Mouse (Mus musculus) layer of hippocampus, postnatal 14 days (tissue): ENCODE results near the gene Spdye4b. TPM values are rescaled to one million over a fixed set of nuclear protein-coding genes. Genes with fewer than 3 reads are reported as not detected.
A peak's percentile ranks its signal among the peaks of the same experiment; 100 is the strongest.
"Not testable (repeated sequence)": the region's sequence is repeated elsewhere in the genome, so short reads cannot be mapped to it uniquely, and the experiment has no call there.

Experiments used
- DNase-seq, 2 experiments: peaks; one replicate each; pipeline ENCODE4 v3.0.0; 2021 to 2022; ENCODE audit warnings: low spot score in 2 of 2, mixed read lengths in 1 of 2
- long read RNA-seq, 2 experiments: library from polyadenylated mRNA; stranded (forward); transcript quantifications; one replicate each; pipeline ENCODE4 v2.0.0; 2021
- total RNA-seq, 2 experiments: library from RNA; stranded (reverse); gene quantifications; 2 replicates each; pipeline ENCODE4 v1.2.3; 2021

The Spdye4b gene
- total RNA-seq, result not detected
- long read RNA-seq, experiment 1, partial matches to known transcripts, result 0 of 1 reads
- long read RNA-seq, experiment 1, other reads (novel, unspliced or antisense), result 1 of 1 reads
- long read RNA-seq, experiment 2, result 0 reads

- DNase-seq, result peak; percentile 90 to 96
Measured at GRCm38 (mm10) chr5:143180255-143181076, at the start of gene Spdye4b, which contains the start of gene Rbak. Spdye4b (plus strand) TSS chr5:143181017. Rbak (minus strand) TSS chr5:143180775.

- DNase-seq, result no peak
Measured at GRCm38 (mm10) chr5:143132935-143133514, 47.8 kb upstream of the Spdye4b start.

- DNase-seq, result not testable (repeated sequence)
Measured at GRCm38 (mm10) chr5:143134216-143135010, 46.4 kb upstream of the Spdye4b start.

- DNase-seq, result no peak
Measured at GRCm38 (mm10) chr5:143135042-143135441, 45.8 kb upstream of the Spdye4b start.

GRCm38 (mm10) chr5:143137580-143137979 lies 43.2 kb upstream of the Spdye4b start:
- DNase-seq, result no peak

- DNase-seq, result no peak
Measured at GRCm38 (mm10) chr5:143147481-143147880, 33.3 kb upstream of the Spdye4b start, which contains the start of gene Olfr718-ps1. Olfr718-ps1 (minus strand) TSS chr5:143147581.

GRCm38 (mm10) chr5:143148661-143149060 lies 32.2 kb upstream of the Spdye4b start:
- no peak for DNase-seq

GRCm38 (mm10) chr5:143149536-143149935 lies 31.3 kb upstream of the Spdye4b start:
- DNase-seq, result no peak

- DNase-seq, result no peak
Measured at GRCm38 (mm10) chr5:143150044-143150443, 30.8 kb upstream of the Spdye4b start.

GRCm38 (mm10) chr5:143153756-143154155 lies 27.1 kb upstream of the Spdye4b start:
- no peak for DNase-seq

GRCm38 (mm10) chr5:143155534-143155933 lies 25.3 kb upstream of the Spdye4b start:
- no peak for DNase-seq

- DNase-seq, result no peak
Measured at GRCm38 (mm10) chr5:143165508-143166070, 15.2 kb upstream of the Spdye4b start.

- DNase-seq, result no peak
Measured at GRCm38 (mm10) chr5:143175970-143176369, 4.8 kb upstream of the Spdye4b start.

- DNase-seq, result no peak
Measured at GRCm38 (mm10) chr5:143177541-143178200, 3.1 kb upstream of the Spdye4b start.

- peak in 1 of 2 experiments; percentile 14 for DNase-seq
Measured at GRCm38 (mm10) chr5:143179179-143179578, 1.6 kb upstream of the Spdye4b start.

- not testable (repeated sequence) for DNase-seq
Measured at GRCm38 (mm10) chr5:143188014-143188413, 7.2 kb downstream of the Spdye4b start.

GRCm38 (mm10) chr5:143192806-143193205 lies 12.0 kb downstream of the Spdye4b start:
- DNase-seq, result no peak

- not testable (repeated sequence) for DNase-seq
Measured at GRCm38 (mm10) chr5:143194747-143195146, 13.9 kb downstream of the Spdye4b start.

- no peak for DNase-seq
Measured at GRCm38 (mm10) chr5:143195166-143195565, 14.3 kb downstream of the Spdye4b start.

GRCm38 (mm10) chr5:143196506-143196905 lies 15.7 kb downstream of the Spdye4b start:
- no peak for DNase-seq
